Mouse (Mus musculus) T-helper 2 cell (primary cell): Measurements from ENCODE around the gene Nfkbia.

Experiments
- in situ Hi-C: fragments of 300-600 bp; cut with MboI, MseI; formaldehyde crosslinking; loops from one replicate; pipeline ENCODE4 v1.15.1; 2025; ENCODE audit warnings: high pct_unique_total_duplicates

Nfkbia gene

DNA sequence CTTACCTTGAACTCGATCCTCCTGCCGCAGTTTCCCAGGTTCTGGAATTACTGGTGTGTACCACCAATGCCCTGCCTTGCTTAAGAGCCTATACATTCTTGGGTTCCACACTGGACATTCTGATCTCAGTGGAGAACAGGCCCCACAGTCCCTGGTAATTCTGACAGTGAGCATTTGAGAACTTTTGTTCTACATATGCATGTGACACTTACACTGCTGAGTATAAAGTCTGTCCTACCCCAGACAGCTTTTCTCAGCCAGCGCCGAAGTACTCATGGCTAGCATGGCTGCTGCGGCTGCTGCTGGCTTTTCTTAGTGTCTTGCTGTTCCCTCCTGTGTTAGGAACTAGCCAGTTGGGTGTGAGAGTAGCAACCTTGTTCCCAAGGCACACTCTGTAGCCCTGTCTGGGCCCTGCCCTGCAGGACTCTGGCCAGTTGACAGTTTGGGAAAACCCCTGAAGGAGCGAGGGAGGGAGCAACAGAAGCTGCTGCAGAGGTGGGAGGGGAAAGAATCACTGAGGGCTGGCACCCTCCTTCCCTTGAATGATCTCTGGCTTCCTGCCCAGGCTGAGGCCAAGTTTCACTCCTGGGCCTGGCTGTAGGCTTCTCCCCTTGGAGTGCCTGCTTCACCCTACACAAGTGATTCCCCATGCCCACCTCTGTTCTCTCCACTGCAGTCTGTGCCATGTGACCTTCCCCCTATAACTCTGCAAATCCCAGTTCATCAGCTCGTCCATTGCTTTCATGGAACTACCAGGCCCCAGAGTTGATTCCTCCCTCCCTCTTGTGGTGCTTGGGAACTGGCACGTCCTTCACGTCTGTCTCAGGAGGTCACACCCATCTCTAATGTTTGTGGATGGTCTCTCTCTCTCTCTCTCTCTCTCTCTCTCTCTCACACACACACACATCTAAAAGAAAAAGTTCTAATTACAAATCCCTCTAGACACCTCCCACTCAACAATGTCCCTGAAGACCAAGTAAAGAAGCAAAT is 49.3 kb downstream of the Nfkbia start:
- in situ Hi-C loops, result no loop called here

DNA sequence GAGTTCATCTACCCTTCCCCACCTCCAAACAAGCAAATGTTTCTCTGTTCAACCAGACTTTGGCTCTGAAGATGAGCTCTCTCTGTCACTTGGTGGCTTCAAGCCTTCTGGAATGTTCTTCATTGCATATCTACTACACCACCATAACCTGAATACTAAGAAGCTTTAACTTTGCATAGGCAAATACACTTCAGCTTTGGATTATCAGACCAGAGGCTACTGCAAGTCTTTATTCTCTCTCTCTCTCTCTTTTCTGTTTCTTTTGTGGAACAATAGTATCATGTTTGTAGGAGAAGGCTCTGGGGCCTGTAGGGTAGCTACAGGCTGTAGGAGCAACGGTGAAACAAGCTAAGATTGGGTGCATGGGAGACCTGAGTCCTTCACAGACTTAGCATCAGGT is 50.2 kb downstream of the Nfkbia start:
- in situ Hi-C loops, result no loop called here

DNA sequence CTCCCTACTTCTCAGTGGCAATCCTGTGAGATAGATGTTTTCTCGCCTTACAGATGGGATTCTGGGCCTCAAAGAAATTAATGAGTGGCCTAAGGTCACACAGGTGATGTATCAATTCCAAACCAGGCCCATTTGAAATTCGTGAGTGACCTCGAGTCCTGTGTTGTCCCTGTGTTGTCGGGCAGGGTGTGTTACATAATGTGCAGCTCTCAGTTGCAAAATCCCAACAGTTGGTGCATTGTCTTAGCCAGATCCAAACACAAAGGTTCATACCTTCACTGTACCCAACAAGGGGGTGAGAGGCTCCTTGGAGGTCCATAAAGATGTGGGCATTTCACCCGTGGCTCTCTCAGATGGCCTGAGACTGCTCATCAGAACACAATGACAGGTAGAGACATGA is 52.0 kb downstream of the Nfkbia start:
- in situ Hi-C loops, result no loop called here
